Mouse (Mus musculus) brain, embryonic 14.5 days (tissue): ENCODE data around the gene Calcoco2.

Source experiments
- CTCF ChIP-seq: fragments of 200-500 bp; IDR thresholded peaks from 2 replicates; pipeline ENCODE4 v1.5.1; 2012; ENCODE audit warnings: inconsistent platforms, mild to moderate bottlenecking, moderate library complexity, borderline replicate concordance; ENCODE audit not compliant: insufficient read depth, insufficient read length; ENCODE audit errors: extremely low read depth
- POLR2A ChIP-seq: fragments of 200-500 bp; IDR thresholded peaks from 2 replicates; pipeline ENCODE4 v1.6.1; 2012; ENCODE audit warnings: mild to moderate bottlenecking, inconsistent platforms, borderline replicate concordance; ENCODE audit not compliant: poor library complexity, insufficient read depth, insufficient read length, severe bottlenecking; ENCODE audit errors: extremely low read depth

DNA sequence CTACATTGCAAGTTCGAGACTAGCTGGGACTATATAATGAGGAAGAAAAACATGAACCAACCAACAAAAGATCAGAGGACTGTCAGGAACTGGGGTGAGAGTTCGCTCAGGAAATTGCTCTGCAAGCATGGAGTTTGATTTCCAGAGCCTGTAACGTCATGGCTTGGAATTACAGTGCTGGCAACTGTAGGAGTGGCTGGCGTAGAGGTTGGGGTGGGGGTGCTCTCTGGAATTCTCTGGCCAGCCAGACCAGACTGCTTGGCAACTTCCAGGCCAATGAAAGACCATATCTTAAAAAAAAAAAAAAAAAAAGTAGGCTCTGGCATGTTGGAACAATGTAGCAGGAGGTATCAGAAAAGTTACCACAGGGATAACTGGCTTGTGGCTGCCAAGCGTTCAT, 31.0 kb downstream of the Calcoco2 start:
- TF ChIP-seq POLR2A (no peak), CTCF (no peak)
